Mouse (Mus musculus): ENCODE measurements around the gene Fbxl14.
"Not testable (repeated sequence)": the region's sequence is repeated elsewhere in the genome, so short reads cannot be mapped to it uniquely, and the experiment has no call there.

The Fbxl14 gene

DNA sequence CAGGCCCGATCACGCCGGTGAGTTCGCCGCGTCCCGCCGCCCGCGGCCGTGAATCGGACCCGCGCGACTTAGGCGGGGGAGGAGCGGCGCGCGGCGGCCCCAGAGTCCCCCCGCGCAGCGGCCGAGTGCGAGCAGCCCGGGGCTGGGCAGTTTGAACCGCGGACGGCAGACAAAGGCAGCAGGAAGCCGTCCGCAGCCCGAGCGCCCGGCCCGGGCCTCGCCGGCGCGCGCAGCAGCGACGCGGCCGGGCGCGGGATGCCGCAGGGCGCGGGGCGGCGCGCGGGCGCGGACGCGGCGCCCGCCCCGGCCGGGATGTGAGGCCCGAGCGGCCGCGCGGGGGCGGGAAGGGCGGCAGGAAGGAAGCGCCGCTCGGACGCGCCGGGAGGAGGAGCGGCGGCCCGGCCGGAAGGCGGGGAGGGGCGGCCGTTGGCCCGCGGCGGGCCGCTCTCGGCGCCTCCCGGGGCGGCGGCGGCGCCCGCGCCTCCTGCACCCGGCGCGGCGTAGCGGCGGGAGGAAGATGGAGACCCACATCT, at the start of gene Fbxl14:
TSS of gene Fbxl14 (plus strand) at position 326 of the 533 bp plus-strand sequence.
- DNase-seq = peak; percentile 35 to 54

DNA sequence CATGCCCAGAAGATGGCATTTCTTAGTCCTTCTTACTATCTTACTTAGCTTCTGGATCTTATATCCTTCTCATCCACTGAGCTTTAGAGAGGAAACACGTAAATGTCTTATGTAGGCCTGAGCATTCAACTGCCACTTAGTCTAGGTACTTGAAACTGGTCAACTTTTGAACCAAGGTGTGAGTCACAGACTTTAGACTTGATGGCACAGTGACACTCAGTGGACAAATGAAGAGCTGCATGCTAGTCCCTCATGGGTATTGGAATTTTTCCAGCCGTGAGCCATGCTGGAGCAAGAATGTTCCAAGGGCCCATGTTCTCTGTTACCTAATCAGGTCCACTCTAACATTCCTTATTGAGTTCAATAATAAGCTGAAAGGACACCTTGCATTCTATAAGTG, 49.0 kb upstream of the Fbxl14 start:
- peak; percentile 82 to 87 for DNase-seq

DNA sequence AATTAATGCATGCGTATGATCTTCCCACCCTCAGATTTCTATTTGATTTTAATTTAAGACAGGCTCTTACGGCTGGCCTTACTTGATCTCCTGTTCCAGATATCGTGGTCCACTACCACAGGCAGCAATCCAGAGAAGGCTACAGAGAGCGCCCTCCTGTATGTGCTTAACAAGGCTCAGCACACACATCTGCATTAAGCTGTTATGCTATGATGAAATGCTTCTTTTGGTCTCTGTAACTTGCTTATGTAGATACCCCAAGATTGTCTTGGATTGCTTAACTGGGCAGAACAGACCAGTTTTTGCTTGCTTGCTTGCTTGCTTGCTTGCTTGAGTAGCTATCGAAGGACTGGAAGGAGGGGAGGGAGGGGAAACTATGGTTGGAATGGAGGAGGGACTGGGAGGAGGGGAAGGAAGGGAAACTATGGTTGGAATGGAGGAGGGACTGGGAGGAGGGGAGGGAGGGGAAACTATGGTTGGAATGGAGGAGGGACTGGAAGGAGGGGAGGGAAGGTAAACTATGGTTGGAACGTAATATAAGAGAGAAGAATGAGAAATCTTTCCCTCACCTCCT, 47.6 kb upstream of the Fbxl14 start:
- peak; percentile 47 to 72 for DNase-seq

DNA sequence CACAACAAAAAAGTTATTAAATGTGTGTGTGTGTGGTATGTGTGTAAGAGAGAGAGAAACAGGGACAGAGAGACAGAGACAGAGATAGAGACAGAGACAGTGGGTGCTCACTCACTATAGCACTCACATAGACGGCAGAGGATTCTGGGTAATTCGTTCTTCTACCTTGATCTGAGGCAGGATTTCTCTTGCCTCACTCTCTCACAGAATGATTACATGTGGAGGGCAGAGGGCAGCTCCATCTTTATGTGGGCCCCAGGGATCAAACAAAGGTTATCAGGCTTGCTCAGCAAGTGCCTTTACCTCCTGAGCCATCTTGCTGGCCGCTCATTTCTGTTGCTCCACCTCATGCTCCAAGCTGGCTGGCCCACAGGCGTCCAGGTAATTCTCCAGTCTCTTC, 45.1 kb upstream of the Fbxl14 start:
- DNase-seq = no peak

DNA sequence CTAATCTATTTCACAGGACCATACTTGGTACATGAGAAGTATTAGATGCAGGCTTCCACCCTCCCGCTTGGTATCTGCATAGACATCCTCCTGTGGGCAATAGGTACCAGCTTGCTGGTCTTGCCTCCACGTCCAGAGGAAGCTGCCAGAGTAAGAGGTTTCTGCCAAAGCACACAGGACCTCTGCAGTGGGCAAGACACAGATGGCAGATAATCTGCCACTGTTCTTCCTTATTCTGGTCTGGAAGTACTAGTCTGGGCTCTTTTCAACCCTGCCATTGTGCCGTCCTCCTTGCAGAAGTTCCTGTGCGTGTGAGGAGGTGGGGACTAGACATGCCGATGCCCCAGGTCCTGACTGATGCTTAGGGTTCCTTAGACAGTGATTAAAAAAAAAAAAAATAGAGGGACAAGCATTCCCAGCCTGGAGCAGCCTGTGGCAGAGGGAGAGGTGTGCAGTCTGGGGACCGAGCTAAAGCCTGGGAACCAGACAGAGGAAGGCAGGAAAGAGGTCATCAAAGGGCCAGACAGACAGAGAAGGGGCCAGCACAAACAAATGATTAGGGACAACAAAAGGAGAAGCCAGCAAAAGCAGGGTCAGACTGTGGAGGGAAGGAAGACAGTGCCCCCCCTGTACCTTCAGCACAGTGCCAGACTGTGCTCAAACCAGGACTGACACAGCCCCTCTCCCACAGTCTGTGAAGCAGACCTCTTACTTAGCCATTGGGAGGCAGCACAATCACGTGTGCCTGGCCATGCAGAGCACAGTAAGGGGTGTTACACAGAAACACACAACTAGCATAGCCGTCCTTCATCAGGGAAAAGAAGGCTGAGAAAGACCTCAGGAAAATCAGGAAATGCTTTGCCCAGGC, 41.3 kb upstream of the Fbxl14 start:
- DNase-seq = no peak

DNA sequence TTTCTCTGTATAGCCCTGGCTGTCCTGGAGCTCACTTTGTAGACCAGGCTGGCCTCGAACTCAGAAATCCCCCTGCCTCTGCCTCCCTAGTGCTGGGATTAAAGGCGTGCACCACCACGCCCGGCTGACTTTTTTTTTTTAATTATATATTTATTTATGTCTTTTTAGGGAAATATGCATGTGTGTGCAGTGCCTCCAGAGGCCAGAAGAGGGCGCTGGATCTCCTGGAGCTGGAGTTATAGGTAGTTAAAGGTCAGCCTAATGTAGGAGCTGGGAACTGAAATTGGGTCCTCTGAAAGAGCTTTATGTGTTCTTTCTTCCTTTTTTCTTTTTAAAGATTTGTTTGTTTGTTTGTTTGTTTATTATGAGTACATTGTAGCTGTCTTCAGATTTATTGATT, 36.7 kb upstream of the Fbxl14 start:
- DNase-seq = not testable (repeated sequence)

DNA sequence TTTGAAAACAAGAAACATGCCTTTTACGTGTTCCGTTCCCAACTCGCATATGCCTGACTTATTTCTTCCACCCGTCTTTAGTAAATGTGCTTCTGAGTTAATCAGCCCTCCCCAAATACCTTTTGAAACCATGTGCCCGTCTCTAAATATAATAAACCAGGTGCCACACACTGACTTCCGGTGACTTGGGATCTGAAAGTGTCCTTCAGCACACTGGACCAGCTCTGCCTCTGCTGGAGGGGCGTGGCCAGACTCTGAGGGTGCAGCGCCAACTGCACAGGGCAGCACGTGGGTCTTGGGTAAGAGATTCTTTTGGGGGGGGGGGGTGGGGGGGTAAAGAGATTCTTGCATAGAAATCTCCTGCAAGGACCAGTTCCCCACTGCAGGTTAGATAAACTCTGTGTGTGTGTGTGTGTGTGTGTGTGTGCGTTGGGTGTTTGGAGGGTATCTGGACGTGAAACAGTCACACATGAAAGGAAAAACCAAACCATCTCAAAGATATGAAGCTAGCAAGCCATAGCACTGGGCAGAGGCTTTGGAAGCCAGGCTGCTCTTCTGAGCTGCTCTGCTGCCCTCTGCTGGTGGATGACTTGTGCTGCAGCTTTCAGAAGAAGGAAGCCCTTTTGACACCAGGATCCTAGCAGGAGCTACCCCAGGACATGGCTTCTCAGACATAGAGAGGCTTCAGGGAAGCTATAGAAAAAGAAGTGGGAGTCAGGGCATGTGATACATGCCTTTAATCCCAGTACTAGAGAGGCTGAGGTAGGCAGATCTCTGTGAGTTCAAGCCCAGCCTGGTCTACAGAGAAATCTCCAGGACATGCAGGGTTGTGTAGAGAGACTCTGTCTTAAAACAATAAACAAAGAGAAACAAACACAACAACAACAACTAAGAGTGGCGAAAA, 35.5 kb upstream of the Fbxl14 start:
- peak; percentile 81 to 86 for DNase-seq

DNA sequence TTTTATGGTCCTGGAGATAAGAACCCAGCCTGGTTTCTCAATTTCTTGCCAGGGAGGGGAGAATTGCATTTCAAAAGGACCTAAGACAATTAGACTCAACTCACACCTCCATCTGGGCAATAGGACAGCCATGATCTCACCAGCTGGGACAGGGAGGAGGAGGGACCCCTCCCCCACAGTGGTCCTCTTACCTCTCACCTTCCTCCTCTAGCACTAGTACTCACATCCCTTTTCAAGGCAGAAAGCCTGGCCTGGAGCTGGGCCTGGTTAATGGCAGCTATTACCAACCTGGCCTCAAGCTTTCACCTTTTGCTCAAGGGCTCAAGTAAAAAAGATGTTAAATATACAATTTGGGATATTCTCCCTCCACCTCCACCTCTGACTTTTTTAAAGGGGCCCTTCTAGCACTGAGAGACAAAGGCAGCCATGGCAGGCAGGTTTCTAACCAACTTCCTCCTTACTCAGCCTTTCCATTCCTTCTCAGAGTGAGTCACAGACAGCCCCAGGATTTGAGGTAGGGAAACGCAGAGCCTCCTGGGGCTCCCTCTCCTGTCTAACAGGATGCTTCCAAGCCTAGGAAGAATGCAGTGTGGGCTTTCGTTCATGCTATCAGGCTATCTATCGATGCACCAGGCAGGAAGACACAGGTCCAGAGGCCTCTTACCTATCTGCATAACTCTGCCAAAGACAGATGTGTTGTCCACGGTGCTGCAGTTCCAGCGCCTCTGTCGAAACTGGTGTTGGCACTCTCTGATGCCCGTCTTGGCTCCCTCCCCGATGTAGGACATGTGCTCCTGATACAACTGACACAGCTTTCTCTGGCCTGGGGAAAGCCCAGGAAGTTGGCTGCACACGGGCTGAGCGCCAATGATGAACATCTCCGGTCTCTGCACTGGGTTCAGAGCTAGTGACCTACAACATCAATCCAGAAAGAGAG, 33.5 kb upstream of the Fbxl14 start:
- no peak for DNase-seq

DNA sequence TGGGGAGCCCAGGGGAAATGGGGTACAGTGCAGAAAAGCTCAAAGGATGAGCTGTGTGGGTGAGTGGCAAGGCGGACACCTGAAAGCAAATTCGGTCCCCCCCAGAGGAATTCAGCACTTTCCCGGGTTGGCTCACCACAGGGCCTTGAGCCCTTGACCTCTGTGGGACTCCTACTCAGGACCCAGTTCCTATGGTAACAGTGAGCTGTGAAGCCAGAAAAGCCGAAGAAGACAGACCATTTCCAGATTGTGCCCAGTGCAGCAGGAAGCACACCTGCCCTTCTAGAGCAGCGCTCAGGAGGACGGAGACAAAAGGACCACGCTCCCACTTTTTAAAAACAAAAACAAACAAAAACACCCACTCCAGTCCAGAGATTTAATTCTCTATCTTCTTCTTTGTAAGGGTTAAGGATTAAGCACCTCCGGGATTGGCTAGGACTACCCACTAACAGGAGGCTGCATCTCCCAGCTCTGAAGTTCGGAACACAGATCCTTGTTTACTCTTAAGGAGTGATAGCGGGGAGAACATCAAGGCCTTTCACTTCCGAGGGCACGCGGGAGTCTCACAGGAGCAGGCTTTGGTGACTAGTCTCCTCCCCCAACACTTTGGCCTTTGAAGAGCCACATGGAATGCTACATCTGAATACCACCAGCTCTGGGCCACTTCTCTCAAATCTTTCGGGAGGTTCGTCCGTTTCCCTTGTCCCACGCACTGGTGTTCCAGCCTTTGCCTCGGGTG, 31.0 kb upstream of the Fbxl14 start:
- peak; percentile 24 to 51 for DNase-seq

DNA sequence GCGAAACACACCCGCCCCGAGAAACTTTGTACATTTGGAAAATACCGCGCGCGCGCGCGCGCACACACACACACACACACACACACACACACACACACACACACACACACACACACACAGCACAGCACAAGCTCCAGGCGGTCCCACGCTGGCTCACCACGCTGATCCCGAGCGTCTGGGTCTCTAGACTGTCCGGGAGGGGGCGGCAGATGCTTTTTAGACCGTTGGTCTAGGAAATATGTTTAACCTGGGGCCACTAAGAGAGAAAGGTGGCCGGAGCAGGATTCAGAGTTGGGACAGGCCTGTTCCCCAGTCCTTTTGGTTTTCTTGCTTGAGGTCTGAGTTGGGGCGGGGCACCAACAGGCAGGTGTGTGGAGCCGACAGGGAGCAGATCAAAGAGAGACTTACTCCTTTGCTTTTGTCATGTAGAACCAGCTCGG, 30.4 kb upstream of the Fbxl14 start:
- peak; percentile 61 to 67 for DNase-seq

DNA sequence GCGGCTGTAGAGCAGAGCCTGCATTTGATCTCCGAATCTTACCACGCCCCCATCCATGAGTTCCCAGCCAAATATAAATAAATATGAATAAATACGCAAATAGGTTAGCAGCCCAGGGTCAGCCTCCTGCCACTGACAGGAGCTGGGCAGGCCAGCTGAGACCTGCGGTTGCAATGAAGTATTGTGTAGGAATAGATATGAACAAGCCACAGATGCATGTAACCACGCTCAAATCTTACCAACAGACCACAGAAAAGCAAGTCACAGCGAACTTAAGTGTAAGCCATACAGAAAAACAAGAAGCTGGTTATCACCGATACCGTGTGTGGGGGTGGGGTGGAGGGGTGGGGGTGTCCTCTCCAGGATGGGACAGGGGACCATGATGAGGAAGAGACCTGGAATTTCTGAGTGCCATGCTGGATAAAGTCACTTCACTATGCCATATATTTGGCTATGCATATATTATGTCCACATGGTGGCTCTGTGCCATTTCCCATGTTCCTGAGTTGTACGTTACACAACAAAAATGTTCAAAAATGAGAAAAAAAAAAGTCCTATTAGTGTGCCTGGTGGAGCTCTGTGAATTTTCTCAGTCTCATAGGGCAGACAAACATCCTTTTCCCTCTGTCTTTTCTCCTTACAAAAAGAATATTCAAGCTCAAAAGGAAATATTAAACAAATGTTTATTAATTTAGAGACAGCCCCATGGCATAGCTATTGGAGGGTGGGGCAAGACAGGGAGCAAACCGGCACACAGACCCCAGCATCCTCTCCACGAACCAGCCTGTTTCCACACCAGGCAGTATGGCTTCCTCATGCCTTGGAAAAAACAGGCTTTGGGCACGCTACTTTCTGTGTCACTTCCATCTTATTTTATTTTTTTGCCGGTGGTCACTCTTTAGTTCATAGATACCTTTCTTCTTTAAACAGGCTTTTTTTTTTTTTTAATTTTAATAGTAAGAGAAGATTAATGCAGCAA, 28.2 kb upstream of the Fbxl14 start:
- no peak for DNase-seq

DNA sequence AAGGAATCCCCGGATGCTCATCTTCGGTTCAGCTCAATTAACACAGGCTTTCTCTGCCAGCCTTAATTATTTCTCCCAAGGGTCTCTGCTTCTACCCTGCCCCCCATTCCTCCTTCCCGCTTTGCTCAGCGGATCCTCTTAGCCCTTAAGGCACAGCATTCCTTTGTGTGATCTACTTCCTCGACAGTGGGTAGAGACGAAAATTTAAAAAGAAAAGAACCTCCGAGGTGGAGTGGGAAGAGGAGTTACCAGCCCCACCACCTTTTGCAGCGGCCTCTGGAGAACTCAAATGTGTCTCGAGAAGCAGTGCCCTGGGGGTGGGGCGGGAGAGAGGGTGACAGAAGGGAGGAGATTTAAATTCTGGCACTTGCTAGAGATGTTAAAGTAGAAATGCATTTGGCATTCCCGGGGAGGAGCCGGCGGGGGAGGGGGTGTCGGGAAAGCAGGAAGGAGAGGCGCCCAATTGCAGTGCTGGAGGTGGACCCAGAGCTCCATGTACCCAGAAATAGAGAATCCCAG, 27.4 kb upstream of the Fbxl14 start:
- peak; percentile 57 to 59 for DNase-seq

DNA sequence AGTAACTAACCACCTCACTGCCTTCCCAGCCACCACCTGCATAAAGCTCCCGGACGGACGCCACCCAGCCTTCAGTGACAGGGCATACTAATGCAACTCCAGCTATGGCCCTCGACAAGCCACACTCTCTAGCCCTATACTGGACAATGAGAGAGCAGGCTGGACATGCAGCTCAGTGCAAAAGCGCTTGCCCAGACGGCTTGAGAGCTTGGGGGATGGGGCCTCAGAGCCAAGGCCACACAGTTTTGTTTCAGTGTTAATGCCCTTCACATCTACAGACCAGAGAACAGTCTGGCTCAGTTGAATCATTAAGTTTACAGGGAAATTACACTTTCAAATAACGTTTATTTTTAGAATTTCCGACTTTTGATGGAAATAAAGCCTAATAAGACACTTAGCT, 21.3 kb upstream of the Fbxl14 start:
- DNase-seq = no peak

DNA sequence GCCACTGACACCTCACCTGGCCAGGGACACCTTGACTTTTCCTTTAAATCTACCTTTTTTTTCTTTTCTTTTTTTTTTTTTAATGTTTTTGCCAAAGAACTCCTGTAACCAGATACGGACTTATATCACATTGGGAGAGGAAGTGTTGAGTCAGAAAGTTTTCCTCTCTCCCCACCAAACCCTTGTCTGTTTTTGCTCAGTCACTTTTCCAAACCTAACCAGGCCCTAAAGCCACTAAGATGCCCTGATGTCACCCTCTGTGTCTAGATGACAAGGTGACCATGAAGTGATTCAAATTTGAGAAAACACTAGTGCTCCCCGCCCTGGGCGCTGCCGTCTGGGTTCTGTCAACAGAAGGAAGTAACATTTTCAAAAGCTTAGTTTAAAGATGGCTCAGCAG, 20.4 kb upstream of the Fbxl14 start:
- DNase-seq = no peak

DNA sequence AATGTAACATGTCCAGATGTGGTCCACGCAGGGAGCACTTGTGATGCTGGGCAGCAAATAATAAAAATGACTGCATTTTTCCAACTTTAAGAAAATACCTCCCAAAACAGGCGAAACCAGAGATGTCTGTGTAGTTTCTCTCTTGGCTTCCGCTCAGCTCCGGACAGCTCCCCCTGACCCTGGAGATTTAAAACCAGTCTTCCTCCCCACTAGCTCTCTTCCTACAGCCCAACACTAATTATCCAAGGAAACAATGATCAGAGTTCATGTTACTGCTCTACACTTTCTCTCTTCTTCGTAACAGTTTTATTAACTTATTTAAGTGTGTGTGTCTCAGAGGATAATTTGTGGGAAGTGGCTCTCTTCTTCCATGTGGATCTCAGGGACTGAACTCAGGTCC, 19.1 kb upstream of the Fbxl14 start:
- no peak for DNase-seq

DNA sequence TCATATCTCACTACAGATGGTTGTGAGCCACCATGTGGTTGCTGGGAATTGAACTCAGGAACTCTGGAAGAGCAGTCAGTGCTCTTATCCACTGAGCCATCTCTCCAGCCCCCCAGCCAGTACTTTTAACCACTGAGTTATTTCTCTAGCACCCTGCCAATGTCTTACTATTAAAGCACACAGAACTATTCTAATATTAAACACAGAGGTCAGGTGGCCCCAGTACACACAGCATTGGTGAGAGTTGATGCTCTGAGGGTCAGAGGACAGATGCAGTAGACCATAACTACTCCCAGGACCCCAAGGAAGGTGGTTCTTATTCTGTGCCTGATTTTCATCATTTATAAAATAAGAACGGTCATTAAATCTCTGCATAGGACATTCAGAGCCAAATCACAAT, 13.3 kb upstream of the Fbxl14 start:
- no peak for DNase-seq

DNA sequence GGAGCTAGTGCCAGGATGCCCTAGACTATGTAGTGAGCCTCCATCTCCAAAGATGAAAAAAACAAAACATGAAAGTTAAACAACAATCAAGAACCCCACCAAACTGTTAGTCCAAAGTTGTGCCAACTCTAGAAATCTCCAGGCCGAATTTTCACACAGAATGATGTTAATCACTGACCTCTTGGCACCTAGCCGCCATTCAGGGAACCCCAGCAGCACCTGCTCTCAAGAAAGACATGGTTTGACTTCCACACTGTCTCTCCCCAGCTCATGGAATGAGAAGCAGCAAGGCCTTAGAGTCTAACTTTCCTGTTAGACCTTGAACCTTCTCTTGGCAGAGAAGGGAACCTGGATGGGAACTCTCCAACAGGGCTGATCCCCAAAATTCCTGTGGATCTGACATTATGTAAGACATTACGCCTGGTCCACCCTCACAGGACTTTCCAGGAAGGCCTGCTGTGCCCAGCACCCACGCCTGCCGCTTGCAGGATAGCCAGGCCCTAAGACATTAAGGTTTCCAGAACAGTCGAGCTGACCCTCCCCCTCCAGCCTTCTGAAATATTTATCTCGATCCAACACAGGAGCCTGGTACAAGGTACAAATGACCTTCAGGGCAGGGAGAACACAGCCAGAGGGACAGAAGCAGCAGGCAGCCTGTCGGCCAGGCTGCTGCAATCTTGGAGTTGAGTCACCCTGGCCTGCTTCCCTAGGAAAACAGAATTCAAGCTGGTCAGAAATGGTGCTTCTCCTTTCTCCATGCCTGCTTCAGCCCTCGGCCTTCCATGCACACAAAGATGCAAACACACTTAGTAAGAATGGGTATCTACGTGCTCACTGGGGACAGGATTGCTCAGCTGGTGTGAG, 12.3 kb upstream of the Fbxl14 start:
- DNase-seq = no peak

DNA sequence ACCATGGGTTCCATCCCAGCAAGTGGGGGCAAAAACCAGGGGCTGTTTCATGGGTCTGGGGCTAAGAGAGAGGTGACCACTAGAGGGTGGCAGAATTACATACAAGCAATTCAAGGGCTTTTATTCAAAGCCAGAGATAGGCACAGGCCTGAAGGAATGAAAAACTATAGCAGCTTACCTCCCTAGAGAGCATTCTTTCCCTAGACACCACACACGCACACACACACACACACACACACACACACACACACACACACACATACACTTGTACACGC, 11.7 kb upstream of the Fbxl14 start:
- DNase-seq = no peak

DNA sequence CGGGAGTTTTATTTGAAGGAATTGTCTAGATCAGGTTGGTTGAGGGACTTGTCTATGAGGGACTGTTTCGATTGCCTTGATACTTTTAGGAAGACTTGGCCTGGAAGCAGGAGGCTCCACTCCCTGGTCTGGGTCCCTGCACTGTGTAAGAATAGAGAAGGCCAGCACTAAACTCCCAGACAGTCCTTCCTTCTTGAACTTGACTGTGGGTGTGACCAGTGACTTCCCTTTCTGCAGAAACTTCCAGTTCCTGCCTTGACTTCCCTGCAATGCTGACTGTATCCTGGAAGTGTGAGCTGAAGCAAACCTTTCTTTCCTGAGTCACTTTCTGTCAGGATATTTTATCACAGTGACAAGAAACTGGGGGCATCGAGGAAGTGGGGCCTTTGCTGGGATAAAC, 8.7 kb upstream of the Fbxl14 start:
- DNase-seq = no peak
